Mouse (Mus musculus) heart, adult 9 months (tissue): ENCODE measurements around the gene Prrx2.

Experiments
- DNase-seq, 2 experiments: peaks; one replicate each; pipeline ENCODE4 v3.0.0; 2022; ENCODE audit warnings: low spot score in 2 of 2

Prrx2 gene

GRCm38 (mm10) chr2:30870863-30871262 lies 36.1 kb downstream of the Prrx2 start:
- no peak for DNase-seq

GRCm38 (mm10) chr2:30872669-30873068 lies 37.9 kb downstream of the Prrx2 start:
- DNase-seq, result no peak

GRCm38 (mm10) chr2:30874445-30874844 lies 39.7 kb downstream of the Prrx2 start:
- no peak for DNase-seq

GRCm38 (mm10) chr2:30875096-30875495 lies 40.3 kb downstream of the Prrx2 start:
- no peak for DNase-seq

- DNase-seq, result no peak
These were observed 41.1 kb downstream of the Prrx2 start for GRCm38 (mm10) chr2:30875621-30876432.

- DNase-seq, result no peak
These were observed 44.7 kb downstream of the Prrx2 start for GRCm38 (mm10) chr2:30879481-30879880.

GRCm38 (mm10) chr2:30881215-30881614 lies 46.4 kb downstream of the Prrx2 start:
- DNase-seq, result no peak

- no peak for DNase-seq
These were observed 50.1 kb downstream of the Prrx2 start for GRCm38 (mm10) chr2:30884852-30885373.

- no peak for DNase-seq
These were observed 50.8 kb downstream of the Prrx2 start for GRCm38 (mm10) chr2:30885453-30886163.

- peak in 1 of 2 experiments; percentile 22 for DNase-seq
These were observed 56.2 kb downstream of the Prrx2 start for GRCm38 (mm10) chr2:30891002-30891401.

GRCm38 (mm10) chr2:30893399-30893798 lies 58.6 kb downstream of the Prrx2 start:
- DNase-seq, result no peak

GRCm38 (mm10) chr2:30893946-30894345 lies 59.2 kb downstream of the Prrx2 start:
- DNase-seq, result no peak

- DNase-seq, result no peak
These were observed 62.5 kb downstream of the Prrx2 start for GRCm38 (mm10) chr2:30897291-30897690.

- DNase-seq, result no peak
These were observed 64.8 kb downstream of the Prrx2 start for GRCm38 (mm10) chr2:30899397-30900069.

GRCm38 (mm10) chr2:30901646-30902160 lies 66.9 kb downstream of the Prrx2 start:
- DNase-seq, result no peak

GRCm38 (mm10) chr2:30902256-30902655 lies 67.5 kb downstream of the Prrx2 start:
- no peak for DNase-seq

- DNase-seq, result no peak
These were observed 68.3 kb downstream of the Prrx2 start for GRCm38 (mm10) chr2:30902726-30903722.

- no peak for DNase-seq
These were observed 69.5 kb downstream of the Prrx2 start for GRCm38 (mm10) chr2:30904231-30904630.

- DNase-seq, result no peak
These were observed 70.2 kb downstream of the Prrx2 start for GRCm38 (mm10) chr2:30904991-30905390.

- no peak for DNase-seq
These were observed 71.1 kb downstream of the Prrx2 start for GRCm38 (mm10) chr2:30905906-30906305.

- DNase-seq, result no peak
These were observed 71.9 kb downstream of the Prrx2 start for GRCm38 (mm10) chr2:30906641-30907040.
